ENCODE assay signal across 26 mouse cellular contexts in the genomic region with DNA sequence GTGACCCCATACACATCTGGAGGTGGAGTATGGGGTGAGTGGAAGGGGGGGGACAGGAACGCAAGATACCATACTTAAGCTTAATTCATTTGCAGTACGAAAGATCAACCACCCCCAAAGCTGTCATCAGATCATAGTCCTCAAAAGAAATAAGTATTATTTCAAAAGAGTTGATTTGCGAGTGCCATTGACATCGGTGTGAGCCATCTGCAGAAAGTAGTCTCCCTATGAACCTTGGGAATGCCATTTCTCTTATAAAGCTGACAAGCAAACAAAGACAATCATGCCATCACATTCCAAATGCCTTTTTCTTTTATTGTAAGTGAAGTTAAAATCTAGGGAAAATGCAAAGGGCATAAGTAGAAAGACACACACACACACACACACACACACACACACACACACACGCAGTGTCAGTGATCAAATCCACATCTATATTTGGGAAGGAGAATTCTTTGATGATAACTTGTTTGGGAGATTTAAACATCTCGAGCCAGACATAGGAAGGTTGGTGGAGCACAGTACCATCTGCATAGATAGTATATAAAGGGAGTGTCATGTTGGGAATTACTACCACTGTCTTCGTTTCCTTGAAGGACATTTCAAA. TPM values are rescaled to one million over a fixed set of nuclear protein-coding genes. Genes with fewer than 3 reads are reported as not detected.
DNase-seq lines count a peak whose midpoint lies in the region; ATAC-seq and TF ChIP-seq lines count a peak whose summit lies in the region.
"Had no signal": no experiment of that assay in that cellular context is flagged by ENCODE, and none has a peak within 500 bp of the region (broad histone marks: within the 10 kb centered on the region; RNA-seq: fewer than 3 reads in every experiment).

No protein-coding gene starts in this region.

- no peak overlapping the region for H3K9ac ChIP-seq in lung, embryonic 14.5 days
- no peak overlapping the region for H3K9ac ChIP-seq in forebrain, embryonic 12.5 days
- H3K9ac ChIP-seq in hindbrain, postnatal 0 days (replicated peaks; ENCODE audit: low read length) = no peak overlapping the region
- H3K9ac ChIP-seq: intestine, embryonic 15.5 days; limb, embryonic 12.5 days; liver, embryonic 14.5 days had no signal

- no peak for ATAC-seq in lung, embryonic 14.5 days (ENCODE audit: insufficient read depth)
- no peak for ATAC-seq in forebrain, embryonic 12.5 days (ENCODE audit: low FRiP score)
- ATAC-seq in hindbrain, postnatal 0 days = no peak
- ATAC-seq: intestine, embryonic 15.5 days; lung, postnatal 0 days had no signal

- DNase-seq in cerebellum, adult 8-10 months = peak; percentile 21
- DNase-seq in cerebellum, postnatal 36 days = no peak
- DNase-seq in lung, embryonic 14.5 days = peak; percentile 8
- DNase-seq in lung, postnatal 14 days = no peak
- peak; percentile 7 for DNase-seq in hindbrain, postnatal 0 days (ENCODE audit: low spot score)
- DNase-seq in B cell, adult 2 months = no peak
- no peak for DNase-seq in spleen, adult 12 weeks (ENCODE audit: low spot score)
- DNase-seq: adrenal gland, adult 2 months; gastrocnemius, postnatal 25 days; heart, postnatal 14 days; right cerebral cortex, postnatal 14 days had no signal

- H3K27ac ChIP-seq in lung, embryonic 14.5 days (ENCODE audit: low read depth) = no peak overlapping the region
- H3K27ac ChIP-seq in forebrain, embryonic 12.5 days = 0 out of 2 replicates have a peak overlapping the region, but pooled peaks have one; percentile 2
- no peak overlapping the region for H3K27ac ChIP-seq in hindbrain, postnatal 0 days
- H3K27ac ChIP-seq: heart, embryonic 10.5 days; intestine, embryonic 15.5 days; limb, embryonic 12.5 days; liver, embryonic 14.5 days had no signal

- H3K27me3 ChIP-seq in lung, embryonic 14.5 days (ENCODE audit: insufficient read depth, low read length) = peaks cover 100% of the 10 kb centered on the region
- H3K27me3 ChIP-seq in forebrain, embryonic 12.5 days = peaks cover 73% of the 10 kb centered on the region
- H3K27me3 ChIP-seq in hindbrain, postnatal 0 days (ENCODE audit: insufficient read depth, low read length) = peaks cover 32% of the 10 kb centered on the region; the same call in 1 of the 2 replicates
- H3K27me3 ChIP-seq: CH12.LX had no signal

- no peak overlapping the region for H3K4me2 ChIP-seq in lung, embryonic 14.5 days
- peak overlapping the region; percentile 76 for H3K4me2 ChIP-seq in forebrain, embryonic 12.5 days
- H3K4me2 ChIP-seq in hindbrain, postnatal 0 days (ENCODE audit: low read depth, low read length) = peak overlapping the region; percentile 61
- H3K4me2 ChIP-seq: intestine, embryonic 15.5 days had no signal

- H3K4me3 ChIP-seq in lung, embryonic 14.5 days (ENCODE audit: low read depth, low read length) = no peak overlapping the region
- H3K4me3 ChIP-seq in forebrain, embryonic 12.5 days (replicated peaks) = peak overlapping the region; percentile 72; the same call in 1 of the 2 replicates
- no peak overlapping the region; the same call in 1 of the 2 replicates for H3K4me3 ChIP-seq in hindbrain, postnatal 0 days (ENCODE audit: low read length)
- H3K4me3 ChIP-seq: erythroblast, embryonic 14.5 days; heart, embryonic 10.5 days; intestine, embryonic 15.5 days; layer of hippocampus, adult 2 months had no signal

- 53% methylated on average over 7 of the region's 7 CpGs for WGBS in lung, embryonic 14.5 days
- WGBS in forebrain, embryonic 12.5 days = 46% methylated on average over 7 of the region's 7 CpGs
- 43% methylated on average over 7 of the region's 7 CpGs for WGBS in hindbrain, postnatal 0 days

- no peaks in the 10 kb centered on the region for H3K9me3 ChIP-seq in lung, embryonic 14.5 days (ENCODE audit: low read depth, low read length)
- H3K9me3 ChIP-seq in forebrain, embryonic 12.5 days = no peaks in the 10 kb centered on the region
- no peaks in the 10 kb centered on the region for H3K9me3 ChIP-seq in hindbrain, postnatal 0 days (ENCODE audit: low read length)
- H3K9me3 ChIP-seq: heart, embryonic 10.5 days; intestine, embryonic 15.5 days; limb, embryonic 12.5 days had no signal

- H3K36me3 ChIP-seq in lung, embryonic 14.5 days (ENCODE audit: insufficient read depth) = no peaks in the 10 kb centered on the region
- no peaks in the 10 kb centered on the region for H3K36me3 ChIP-seq in forebrain, embryonic 12.5 days (replicated peaks)
- no peaks in the 10 kb centered on the region for H3K36me3 ChIP-seq in hindbrain, postnatal 0 days (ENCODE audit: insufficient read depth, low read length)
- H3K36me3 ChIP-seq: heart, embryonic 10.5 days; intestine, embryonic 15.5 days; limb, embryonic 12.5 days had no signal

- no peak for TF ChIP-seq CTCF in lung, embryonic 14.5 days (IDR thresholded peaks at IDR 0.05; ENCODE audit: low read depth)
- TF ChIP-seq CTCF in hindbrain, postnatal 0 days (IDR thresholded peaks at IDR 0.05; ENCODE audit: low read depth) = no peak

- no peaks in the 10 kb centered on the region for H3K4me1 ChIP-seq in lung, embryonic 14.5 days (ENCODE audit: insufficient read depth)
- H3K4me1 ChIP-seq in forebrain, embryonic 12.5 days = peaks cover 57% of the 10 kb centered on the region
- H3K4me1 ChIP-seq in hindbrain, postnatal 0 days (ENCODE audit: insufficient read depth, low read length) = no peaks in the 10 kb centered on the region

RNA-seq across cellular contexts. Expression of gene Zic5, which starts 1.4 kb away (rescaled TPM):
- not detected in 2 replicates for polyA plus RNA-seq in lung, embryonic 14.5 days (2014; fragmentation: Nextera tagmentation; extraction: Ambion mirVana)
- polyA plus RNA-seq in forebrain, embryonic 12.5 days (2016; fragmentation: Nextera tagmentation; extraction: Ambion mirVana) = 18.6 and 25.8 TPM in 2 replicates
- 46.2 and 51.3 TPM in 2 replicates for total RNA-seq in hindbrain, postnatal 0 days (2014; rRNA removed)
- polyA plus RNA-seq in hindbrain, postnatal 0 days (2015; fragmentation: Nextera tagmentation; extraction: Ambion mirVana) = 31.0 and 31.1 TPM in 2 replicates
- total RNA-seq: adrenal gland, adult 2 months; gastrocnemius, postnatal 25 days; heart, postnatal 14 days; megakaryocyte, adult 5-6 weeks had no signal
- polyA plus RNA-seq: intestine, embryonic 15.5 days; liver, embryonic 14.5 days; lung, postnatal 0 days; stomach, embryonic 16.5 days; thymus, postnatal 0 days had no signal

RNA-seq across cellular contexts. Expression of gene Zic2, which starts 8.4 kb away (rescaled TPM):
- not detected in 2 replicates for polyA plus RNA-seq in lung, embryonic 14.5 days (2014; fragmentation: Nextera tagmentation; extraction: Ambion mirVana)
- polyA plus RNA-seq in forebrain, embryonic 12.5 days (2016; fragmentation: Nextera tagmentation; extraction: Ambion mirVana) = 12.7 and 16.3 TPM in 2 replicates
- total RNA-seq in hindbrain, postnatal 0 days (2014; rRNA removed) = 234 TPM in 2 replicates
- 35.9 and 40.2 TPM in 2 replicates for polyA plus RNA-seq in hindbrain, postnatal 0 days (2015; fragmentation: Nextera tagmentation; extraction: Ambion mirVana)
- total RNA-seq: adrenal gland, adult 2 months; CH12.LX; gastrocnemius, postnatal 25 days; megakaryocyte, adult 5-6 weeks had no signal
- polyA plus RNA-seq: erythroblast, embryonic 14.5 days; intestine, embryonic 15.5 days; kidney, embryonic 16.5 days; stomach, embryonic 16.5 days; thymus, postnatal 0 days had no signal

RNA-seq across cellular contexts. Expression of gene Gm5089, which starts 15.9 kb away (rescaled TPM):
- polyA plus RNA-seq in lung, embryonic 14.5 days (2014; fragmentation: Nextera tagmentation; extraction: Ambion mirVana) = not detected in 2 replicates
- 1.6 and 2.1 TPM in 2 replicates for polyA plus RNA-seq in forebrain, embryonic 12.5 days (2016; fragmentation: Nextera tagmentation; extraction: Ambion mirVana)
- 1.2 and 3.0 TPM in 2 replicates for total RNA-seq in hindbrain, postnatal 0 days (2014; rRNA removed)
- 0.56 and 0.82 TPM in 2 replicates for polyA plus RNA-seq in hindbrain, postnatal 0 days (2015; fragmentation: Nextera tagmentation; extraction: Ambion mirVana)
- total RNA-seq: adrenal gland, adult 2 months; CH12.LX; gastrocnemius, postnatal 25 days; heart, postnatal 14 days; megakaryocyte, adult 5-6 weeks had no signal
- polyA plus RNA-seq: adrenal gland, adult 2 months; embryonic facial prominence, embryonic 11.5 days; erythroblast, embryonic 14.5 days; heart, embryonic 10.5 days; intestine, embryonic 15.5 days; kidney, embryonic 16.5 days; liver, embryonic 14.5 days; lung, postnatal 0 days; stomach, embryonic 16.5 days; thymus, postnatal 0 days had no signal

RNA-seq across cellular contexts. Expression of gene Gm10837, which starts 23.5 kb away (rescaled TPM):
- not detected in 2 replicates for polyA plus RNA-seq in lung, embryonic 14.5 days (2014; fragmentation: Nextera tagmentation; extraction: Ambion mirVana)
- 0.36 and 0.59 TPM in 2 replicates for polyA plus RNA-seq in forebrain, embryonic 12.5 days (2016; fragmentation: Nextera tagmentation; extraction: Ambion mirVana)
- total RNA-seq in hindbrain, postnatal 0 days (2014; rRNA removed) = 0.93 and 4.7 TPM in 2 replicates
- 1.2 and 1.4 TPM in 2 replicates for polyA plus RNA-seq in hindbrain, postnatal 0 days (2015; fragmentation: Nextera tagmentation; extraction: Ambion mirVana)
- total RNA-seq: adrenal gland, adult 2 months; CH12.LX; gastrocnemius, postnatal 25 days; heart, postnatal 14 days; layer of hippocampus, adult 2 months; left cerebral cortex, adult 8-10 months; megakaryocyte, adult 5-6 weeks had no signal
- polyA plus RNA-seq: adrenal gland, adult 2 months; embryonic facial prominence, embryonic 11.5 days; erythroblast, embryonic 14.5 days; heart, embryonic 10.5 days; intestine, embryonic 15.5 days; kidney, embryonic 16.5 days; liver, embryonic 14.5 days; lung, postnatal 0 days; stomach, embryonic 16.5 days; thymus, postnatal 0 days had no signal

Comparison
In these comparisons a context has a peak if more than half of its experiments do, and no peak if none do; other contexts are left out.
1. DNase-seq: peak in cerebellum, adult 8-10 months (single experiment), lung, embryonic 14.5 days (single experiment) and hindbrain, postnatal 0 days (single experiment); none in cerebellum, postnatal 36 days (0 of 2), lung, postnatal 14 days (single experiment), B cell, adult 2 months (0 of 2) and spleen, adult 12 weeks (single experiment).
2. RNA of gene Zic5, which starts 1.4 kb away (polyA plus RNA-seq): 31.0 to 31.1 TPM in hindbrain, postnatal 0 days and 18.6 to 25.8 TPM in forebrain, embryonic 12.5 days; not detected in lung, embryonic 14.5 days; every median in the first group is over 10 times any median in the second.
3. RNA of gene Zic2, which starts 8.4 kb away (polyA plus RNA-seq): 35.9 to 40.2 TPM in hindbrain, postnatal 0 days and 12.7 to 16.3 TPM in forebrain, embryonic 12.5 days; not detected in lung, embryonic 14.5 days; every median in the first group is over 10 times any median in the second.